Mouse (Mus musculus): ENCODE measurements around the gene Wasf2. TPM values are rescaled to one million over a fixed set of nuclear protein-coding genes. Genes with fewer than 3 reads are reported as not detected.
A peak's percentile ranks its signal among the peaks of the same experiment; 100 is the strongest.

Wasf2 gene
- polyA plus RNA-seq, 1 experiment from 2014 or later, result 50.0 TPM

DNA sequence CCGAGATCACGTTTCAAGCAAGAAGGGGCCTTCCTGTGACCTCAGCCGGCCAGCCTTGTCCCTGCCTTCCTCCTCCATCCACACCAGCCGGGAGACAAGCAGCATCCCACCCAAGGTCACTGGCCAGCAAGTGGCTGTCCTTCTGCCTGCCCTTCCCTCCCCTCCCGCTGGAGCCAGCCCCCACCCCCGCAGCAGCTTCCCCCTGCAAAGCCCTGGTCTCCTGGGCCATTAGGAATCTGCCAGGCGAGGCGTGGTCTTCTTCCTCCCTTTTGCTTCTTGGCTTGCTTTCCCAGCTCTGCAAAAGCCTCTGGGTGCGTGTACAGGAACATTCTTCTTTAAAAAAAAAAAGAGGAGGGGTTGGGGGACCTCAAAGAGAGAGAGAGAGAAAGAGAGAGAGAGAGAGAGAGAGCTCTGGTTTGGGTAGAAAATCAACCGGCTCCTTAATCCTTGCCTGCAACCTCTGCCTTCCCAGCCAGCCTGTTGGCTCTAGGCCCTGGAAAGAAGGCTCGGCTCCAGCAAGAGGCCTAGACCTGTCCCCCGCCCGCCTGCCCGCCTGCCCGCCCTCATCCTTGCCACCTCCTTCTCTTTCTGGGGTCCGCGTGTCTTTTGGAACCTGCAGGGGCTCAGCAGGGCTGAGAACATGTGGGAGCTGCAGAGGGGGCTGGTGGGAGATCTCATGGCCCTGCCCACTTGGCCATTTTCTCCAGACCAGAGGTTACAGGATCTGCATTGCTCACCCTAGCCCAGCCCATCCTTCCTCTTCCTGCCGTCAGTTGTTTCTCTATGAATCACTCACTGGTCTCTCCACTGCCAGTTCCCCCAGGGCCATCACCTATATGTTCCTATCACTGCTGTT, 12.5 kb upstream of the Wasf2 start:
- Histone ChIP-seq H3K4me2 (replicated peaks) (no peak overlapping the region), H3K9ac (replicated peaks) (0 out of 2 replicates have a peak overlapping the region, but pooled peaks have one; percentile 39), H3K4me3 (no peak overlapping the region), H3K9me3 (no peaks in the 10 kb centered on the region), H3K4me1 (peaks cover 26% of the 10 kb centered on the region), H3K36me3 (no peaks in the 10 kb centered on the region), H3K27ac (replicated peaks) (peak overlapping the region; percentile 72), H3K27me3 (0 out of 2 replicates have a peak, but pooled peaks cover 3% of the 10 kb centered on the region)
- WGBS, result 28% methylated on average over 17 of the region's 18 CpGs
- ATAC-seq (ENCODE audit: low FRiP score, low read depth), result no peak

DNA sequence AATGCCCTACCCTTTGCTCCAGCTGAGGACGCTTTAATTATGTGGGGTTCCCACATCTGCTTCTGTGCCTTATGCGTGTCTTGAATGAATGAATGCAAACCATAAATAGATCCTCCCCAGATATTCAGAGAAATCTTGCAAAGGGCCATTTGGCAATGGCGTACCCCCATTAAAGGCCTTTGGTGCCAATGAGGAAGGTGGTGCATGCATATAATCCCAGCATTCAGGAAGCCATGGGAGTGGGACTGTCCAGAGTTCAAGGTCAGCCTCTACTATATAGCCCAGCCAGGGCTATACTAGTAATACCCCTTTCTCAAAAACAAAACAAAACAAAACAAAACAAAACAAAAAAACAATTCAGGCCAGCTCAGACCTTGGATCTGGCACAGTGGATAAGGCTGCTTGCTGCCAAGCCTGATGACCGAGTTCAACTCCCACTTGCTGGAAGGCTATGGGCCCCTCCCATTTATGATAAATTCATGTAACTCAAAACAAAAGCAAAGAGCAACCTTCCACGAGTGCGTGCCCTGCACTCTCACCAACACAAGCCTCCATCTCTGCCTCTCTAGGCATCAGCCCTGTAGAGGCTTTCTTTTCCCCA, 11.4 kb upstream of the Wasf2 start:
- Histone ChIP-seq H3K4me1 (peaks cover 26% of the 10 kb centered on the region), H3K4me2 (replicated peaks) (no peak overlapping the region), H3K9ac (replicated peaks) (no peak overlapping the region), H3K36me3 (no peaks in the 10 kb centered on the region), H3K9me3 (no peaks in the 10 kb centered on the region), H3K4me3 (no peak overlapping the region), H3K27me3 (0 out of 2 replicates have a peak, but pooled peaks cover 3% of the 10 kb centered on the region), H3K27ac (replicated peaks) (no peak overlapping the region)
- no peak for ATAC-seq (ENCODE audit: low FRiP score, low read depth)
- 89% methylated on average over 6 of the region's 6 CpGs for WGBS

DNA sequence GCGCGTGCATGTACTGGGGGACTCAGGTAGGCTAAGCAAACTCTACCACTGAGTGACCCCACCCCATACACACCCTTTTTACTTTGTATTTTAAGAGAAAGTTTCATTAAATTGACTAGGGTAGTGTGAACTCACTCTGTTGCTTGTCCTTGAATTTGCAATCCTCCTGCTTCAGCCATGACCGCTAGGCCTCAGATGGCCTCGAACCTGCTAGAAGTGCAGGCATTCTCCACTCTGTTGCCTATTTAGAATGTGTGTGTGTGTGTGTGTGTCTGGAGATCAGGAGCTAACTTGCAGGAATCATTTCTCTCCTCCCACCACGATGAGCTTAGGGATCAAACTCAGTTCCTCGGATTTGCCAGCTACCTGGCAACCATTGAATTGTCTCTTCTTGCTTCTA, 10.7 kb upstream of the Wasf2 start:
- Histone ChIP-seq H3K4me3 (no peak overlapping the region), H3K4me1 (peaks cover 26% of the 10 kb centered on the region), H3K9me3 (no peaks in the 10 kb centered on the region)

DNA sequence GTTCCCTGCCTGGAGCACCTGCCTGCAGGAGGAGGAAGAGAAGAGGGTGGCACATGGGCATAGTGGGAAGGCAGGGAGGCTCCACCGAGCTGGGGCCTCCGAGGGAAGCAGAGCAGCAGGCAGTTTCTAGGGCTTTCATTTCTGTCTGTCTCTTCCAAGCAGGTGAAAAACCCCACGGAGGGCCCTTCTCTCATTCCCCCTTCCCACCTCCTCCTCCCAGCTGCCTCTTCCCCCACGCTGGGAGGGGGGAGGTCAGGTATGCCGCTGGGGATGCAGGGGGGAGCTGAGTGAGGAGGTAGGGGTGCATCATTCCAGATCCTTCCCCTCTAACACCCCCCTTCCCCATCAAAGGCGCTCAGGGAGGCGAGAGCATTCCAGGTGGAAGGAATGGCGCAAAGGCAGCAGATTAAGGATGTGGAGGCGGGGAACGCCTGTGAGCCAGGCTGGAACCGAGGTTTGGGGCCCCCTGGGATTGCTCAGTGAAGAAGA, 9.4 kb upstream of the Wasf2 start:
- H3K4me2 ChIP-seq (replicated peaks), result no peak overlapping the region
- H3K36me3 ChIP-seq, result no peaks in the 10 kb centered on the region
- 0 out of 2 replicates have a peak, but pooled peaks cover 3% of the 10 kb centered on the region for H3K27me3 ChIP-seq
- WGBS, result 8% methylated on average over 11 of the region's 11 CpGs
- H3K9me3 ChIP-seq, result no peaks in the 10 kb centered on the region
- H3K27ac ChIP-seq (replicated peaks), result no peak overlapping the region
- no peak overlapping the region for H3K9ac ChIP-seq (replicated peaks)
- ATAC-seq (ENCODE audit: low FRiP score, low read depth), result no peak
- H3K4me1 ChIP-seq, result peaks cover 25% of the 10 kb centered on the region
- H3K4me3 ChIP-seq, result no peak overlapping the region

More for the DNA sequence above, 10.7 kb upstream of the Wasf2 start:
- 86% methylated on average over 6 of the region's 6 CpGs for WGBS
- no peak overlapping the region for H3K27ac ChIP-seq (replicated peaks)
- no peak overlapping the region for H3K4me2 ChIP-seq (replicated peaks)
- H3K9ac ChIP-seq (replicated peaks), result no peak overlapping the region
- 0 out of 2 replicates have a peak, but pooled peaks cover 3% of the 10 kb centered on the region for H3K27me3 ChIP-seq
- no peaks in the 10 kb centered on the region for H3K36me3 ChIP-seq
- no peak for ATAC-seq (ENCODE audit: low FRiP score, low read depth)

DNA sequence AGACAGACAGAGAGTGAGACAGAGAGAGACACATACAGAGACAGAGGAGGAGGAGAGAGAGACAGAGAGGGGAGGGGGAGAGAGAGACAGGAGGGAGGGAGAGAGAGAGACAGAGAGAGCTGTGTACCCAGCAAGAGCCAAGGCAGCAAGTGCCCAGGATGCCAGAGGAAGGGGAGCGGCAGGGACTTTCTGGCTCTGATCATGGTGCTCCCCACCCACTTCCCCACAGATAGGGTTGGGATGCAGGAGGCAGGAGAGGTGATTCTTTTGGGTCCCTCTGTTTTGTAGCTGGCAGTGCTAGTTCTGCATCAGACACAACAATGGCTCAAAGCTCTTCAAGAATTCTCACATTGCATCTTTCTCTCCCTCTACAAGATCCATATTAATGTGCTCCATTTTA, 8.9 kb upstream of the Wasf2 start:
- Histone ChIP-seq H3K4me3 (no peak overlapping the region), H3K4me1 (peaks cover 23% of the 10 kb centered on the region), H3K9me3 (no peaks in the 10 kb centered on the region), H3K4me2 (replicated peaks) (no peak overlapping the region), H3K9ac (replicated peaks) (no peak overlapping the region), H3K36me3 (no peaks in the 10 kb centered on the region), H3K27ac (replicated peaks) (no peak overlapping the region), H3K27me3 (0 out of 2 replicates have a peak, but pooled peaks cover 3% of the 10 kb centered on the region)
- ATAC-seq (ENCODE audit: low FRiP score, low read depth), result no peak
- 50% methylated on average over 1 of the region's 1 CpGs for WGBS

DNA sequence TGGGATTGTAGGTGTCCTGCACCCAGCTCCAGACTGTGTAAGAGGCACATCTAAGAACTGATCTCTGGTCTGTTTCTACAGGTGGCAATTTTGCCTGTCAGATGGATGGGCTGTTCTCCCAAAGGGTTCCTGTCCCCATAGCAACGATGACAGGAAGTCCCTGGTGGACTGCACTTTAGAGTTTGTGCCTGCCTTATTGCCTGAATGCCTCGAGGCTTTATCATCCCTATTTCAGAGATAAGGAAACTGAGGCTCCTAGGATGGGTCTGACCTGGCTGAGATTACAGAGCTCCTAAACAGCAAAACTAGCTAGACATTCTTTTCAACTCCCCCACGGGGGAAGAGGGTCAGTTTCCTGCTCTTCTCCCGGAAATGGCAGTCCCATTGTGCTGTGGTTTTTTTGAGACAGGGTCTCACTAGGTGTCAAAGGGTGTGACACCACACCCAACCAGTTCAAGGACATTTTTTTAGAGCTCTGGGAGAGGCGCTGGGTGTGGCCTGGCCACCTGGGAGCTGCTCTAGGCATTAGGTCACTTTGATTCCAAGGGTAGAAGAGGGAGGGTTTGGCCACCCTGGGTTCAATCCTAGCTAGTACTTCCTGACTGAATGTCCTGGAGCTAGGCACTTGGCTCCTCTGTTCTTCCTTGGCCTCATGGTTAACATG, 8.2 kb upstream of the Wasf2 start:
- Histone ChIP-seq H3K4me3 (no peak overlapping the region), H3K4me2 (replicated peaks) (no peak overlapping the region), H3K27me3 (0 out of 2 replicates have a peak, but pooled peaks cover 3% of the 10 kb centered on the region), H3K9me3 (no peaks in the 10 kb centered on the region), H3K27ac (replicated peaks) (no peak overlapping the region), H3K9ac (replicated peaks) (no peak overlapping the region), H3K36me3 (no peaks in the 10 kb centered on the region), H3K4me1 (peaks cover 18% of the 10 kb centered on the region)
- WGBS, result 69% methylated on average over 5 of the region's 5 CpGs
- no peak for ATAC-seq (ENCODE audit: low FRiP score, low read depth)

DNA sequence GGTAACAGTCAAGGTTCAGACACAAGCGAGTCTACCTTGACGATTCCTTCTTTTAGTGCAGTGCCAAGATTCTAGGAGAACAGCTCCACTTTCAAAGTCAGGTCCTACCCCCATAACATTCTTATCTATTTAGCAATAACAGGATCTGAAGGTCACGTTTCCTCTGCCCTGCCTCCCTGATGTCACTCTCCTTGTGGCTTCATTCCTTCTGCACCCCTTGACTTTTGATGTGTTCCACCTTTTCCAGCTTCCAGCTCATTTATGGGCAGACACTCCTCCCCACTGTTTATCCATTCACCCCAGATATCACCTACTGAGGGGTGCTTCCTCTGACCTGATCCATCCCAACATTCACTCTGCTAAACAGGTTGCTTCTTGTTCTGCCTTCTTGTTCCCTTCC, 3.2 kb upstream of the Wasf2 start:
- ATAC-seq (ENCODE audit: low FRiP score, low read depth), result no peak
- Histone ChIP-seq H3K9me3 (no peaks in the 10 kb centered on the region), H3K4me3 (no peak overlapping the region), H3K36me3 (no peaks in the 10 kb centered on the region), H3K4me2 (replicated peaks) (no peak overlapping the region), H3K4me1 (peaks cover 20% of the 10 kb centered on the region), H3K27me3 (no peaks in the 10 kb centered on the region), H3K9ac (replicated peaks) (no peak overlapping the region), H3K27ac (replicated peaks) (no peak overlapping the region)
- WGBS, result 82% methylated on average over 3 of the region's 3 CpGs

DNA sequence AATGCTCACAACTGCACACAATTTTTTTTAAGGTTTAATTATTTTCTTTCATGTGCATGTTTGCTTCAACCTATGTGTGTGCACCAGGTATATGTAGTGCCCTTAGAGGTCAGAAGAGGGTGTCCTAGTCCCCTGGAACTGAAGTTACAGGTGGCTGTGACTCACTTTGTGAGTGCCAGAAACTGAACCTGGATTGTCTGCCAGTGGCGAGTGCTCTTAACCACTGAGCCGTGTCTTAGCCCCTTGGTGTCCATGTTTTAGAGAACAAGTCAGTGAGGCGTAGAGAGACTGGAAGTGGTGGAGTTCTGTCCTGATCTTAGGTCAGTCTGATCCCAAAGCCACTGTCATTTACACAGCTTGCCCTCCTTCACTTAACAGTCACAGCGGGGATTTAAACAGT, 2.4 kb upstream of the Wasf2 start:
- Histone ChIP-seq H3K27me3 (no peaks in the 10 kb centered on the region), H3K9ac (replicated peaks) (no peak overlapping the region), H3K36me3 (no peaks in the 10 kb centered on the region), H3K4me3 (no peak overlapping the region), H3K9me3 (no peaks in the 10 kb centered on the region), H3K4me1 (peaks cover 23% of the 10 kb centered on the region), H3K27ac (replicated peaks) (no peak overlapping the region), H3K4me2 (replicated peaks) (no peak overlapping the region)
- no peak for ATAC-seq (ENCODE audit: low FRiP score, low read depth)
- 73% methylated on average over 4 of the region's 4 CpGs for WGBS

DNA sequence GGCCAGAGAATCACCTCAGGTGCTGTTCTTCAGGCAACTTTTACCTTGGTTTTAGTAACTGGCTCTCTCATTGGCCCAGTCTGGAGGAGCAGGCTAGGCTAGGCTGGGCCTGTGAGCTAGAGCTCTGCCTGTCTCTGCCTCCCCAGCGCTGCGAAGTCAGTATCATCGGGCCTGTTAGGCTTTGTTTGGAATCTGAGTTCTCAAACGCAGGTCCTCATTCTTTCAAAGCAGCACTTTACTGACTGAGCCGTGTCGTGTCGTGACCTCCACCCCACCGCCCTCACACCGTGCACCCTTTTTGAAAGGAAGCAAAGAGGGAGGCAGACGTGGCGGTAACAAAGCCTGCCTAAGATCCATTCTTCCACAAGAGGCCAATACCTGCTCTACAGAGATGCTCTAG, 914 bp upstream of the Wasf2 start:
- Histone ChIP-seq H3K9ac (replicated peaks) (peak overlapping the region; percentile 78), H3K27ac (replicated peaks) (peak overlapping the region; percentile 36; the same call in 1 of the 2 replicates), H3K9me3 (no peaks in the 10 kb centered on the region), H3K36me3 (0 out of 2 replicates have a peak, but pooled peaks cover 6% of the 10 kb centered on the region), H3K4me1 (peaks cover 23% of the 10 kb centered on the region), H3K4me2 (replicated peaks) (peak overlapping the region; percentile 64), H3K27me3 (no peaks in the 10 kb centered on the region), H3K4me3 (peak overlapping the region; percentile 95)
- ATAC-seq (ENCODE audit: low FRiP score, low read depth), result no peak
- WGBS, result 27% methylated on average over 11 of the region's 11 CpGs

DNA sequence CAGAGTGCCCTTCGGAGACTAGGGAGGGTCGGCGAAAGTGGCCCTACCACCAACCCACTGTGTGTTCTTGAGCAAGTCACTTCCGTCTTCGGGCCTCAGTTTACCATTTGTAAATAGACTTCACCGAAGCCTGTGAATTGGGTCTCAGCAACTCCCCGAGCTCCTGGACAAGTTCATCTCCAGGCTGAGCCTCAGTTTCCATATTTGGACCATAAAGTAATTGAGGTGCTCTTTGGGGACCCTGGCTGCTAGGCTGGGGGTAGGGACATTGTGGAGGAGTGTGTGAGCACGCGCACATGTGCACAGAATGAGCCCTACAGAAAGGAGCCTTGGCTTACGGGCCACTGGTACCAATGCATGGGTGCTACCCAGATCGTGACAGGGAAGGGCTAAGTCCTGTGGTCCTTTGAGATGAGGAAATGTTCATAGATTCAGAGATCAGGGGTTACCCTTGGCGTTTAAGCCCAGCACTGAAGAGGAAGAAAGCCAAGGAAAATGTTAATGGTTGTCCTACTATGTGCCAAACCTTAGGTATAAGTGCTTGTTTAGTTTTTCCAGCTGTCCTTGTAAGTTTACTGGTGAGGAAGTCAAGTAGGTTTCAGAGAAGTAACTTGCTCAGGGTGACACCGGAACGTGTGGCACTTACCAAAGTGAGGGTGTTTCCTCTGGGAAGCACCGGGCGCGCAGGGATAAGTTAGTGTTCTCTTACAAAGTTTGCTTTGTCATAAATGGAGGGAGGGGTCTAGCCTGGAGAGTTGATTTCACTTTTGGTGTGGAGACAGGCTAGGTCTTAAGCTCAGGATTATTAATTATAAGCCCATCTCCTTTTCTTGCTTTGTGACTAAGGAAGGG, 811 bp downstream of the Wasf2 start:
- Histone ChIP-seq H3K4me3 (peak overlapping the region; percentile 95), H3K27me3 (no peaks in the 10 kb centered on the region), H3K4me1 (peaks cover 23% of the 10 kb centered on the region), H3K9ac (replicated peaks) (peak overlapping the region; percentile 78), H3K27ac (replicated peaks) (peak overlapping the region; percentile 57), H3K9me3 (no peaks in the 10 kb centered on the region), H3K4me2 (replicated peaks) (peak overlapping the region; percentile 64), H3K36me3 (0 out of 2 replicates have a peak, but pooled peaks cover 11% of the 10 kb centered on the region)
- 6% methylated on average over 17 of the region's 17 CpGs for WGBS
- ATAC-seq (ENCODE audit: low FRiP score, low read depth), result peak; percentile 36; the same call in 1 of the 2 replicates

DNA sequence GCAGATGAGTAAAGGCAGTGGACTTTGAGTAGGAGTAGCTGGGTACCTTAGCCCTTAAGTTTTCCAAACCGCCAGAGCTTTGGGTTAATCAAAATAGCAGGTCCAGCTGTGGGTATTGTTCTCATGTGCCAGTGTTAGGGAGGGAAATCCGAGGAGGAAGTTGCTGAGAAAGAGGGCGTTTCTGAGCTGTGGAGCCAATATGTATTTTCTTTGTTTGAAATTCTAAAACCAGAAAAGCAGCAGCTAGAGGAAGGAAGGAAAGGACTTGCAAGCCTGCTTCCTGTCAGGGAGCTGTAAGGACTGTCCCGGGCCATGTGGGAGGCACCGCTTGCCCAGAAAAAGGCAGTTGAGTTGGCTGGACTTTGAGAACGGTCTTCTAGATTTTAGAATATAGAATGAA, 1.7 kb downstream of the Wasf2 start:
- Histone ChIP-seq H3K27me3 (no peaks in the 10 kb centered on the region), H3K4me1 (peaks cover 23% of the 10 kb centered on the region), H3K27ac (replicated peaks) (peak overlapping the region; percentile 58), H3K9ac (replicated peaks) (peak overlapping the region; percentile 78; the same call in 1 of the 2 replicates), H3K4me3 (peak overlapping the region; percentile 95), H3K36me3 (0 out of 2 replicates have a peak, but pooled peaks cover 11% of the 10 kb centered on the region), H3K9me3 (no peaks in the 10 kb centered on the region), H3K4me2 (replicated peaks) (peak overlapping the region; percentile 64)
- WGBS, result 26% methylated on average over 6 of the region's 6 CpGs
- no peak for ATAC-seq (ENCODE audit: low FRiP score, low read depth)
